Mouse (Mus musculus): ENCODE measurements around the gene Snrpd3. TPM values are rescaled to one million over a fixed set of nuclear protein-coding genes. Genes with fewer than 3 reads are reported as not detected.
"Not testable (repeated sequence)": the region's sequence is repeated elsewhere in the genome, so short reads cannot be mapped to it uniquely, and the experiment has no call there.

Snrpd3 gene
- polyA plus RNA-seq, 1 experiment: 506 TPM

DNA sequence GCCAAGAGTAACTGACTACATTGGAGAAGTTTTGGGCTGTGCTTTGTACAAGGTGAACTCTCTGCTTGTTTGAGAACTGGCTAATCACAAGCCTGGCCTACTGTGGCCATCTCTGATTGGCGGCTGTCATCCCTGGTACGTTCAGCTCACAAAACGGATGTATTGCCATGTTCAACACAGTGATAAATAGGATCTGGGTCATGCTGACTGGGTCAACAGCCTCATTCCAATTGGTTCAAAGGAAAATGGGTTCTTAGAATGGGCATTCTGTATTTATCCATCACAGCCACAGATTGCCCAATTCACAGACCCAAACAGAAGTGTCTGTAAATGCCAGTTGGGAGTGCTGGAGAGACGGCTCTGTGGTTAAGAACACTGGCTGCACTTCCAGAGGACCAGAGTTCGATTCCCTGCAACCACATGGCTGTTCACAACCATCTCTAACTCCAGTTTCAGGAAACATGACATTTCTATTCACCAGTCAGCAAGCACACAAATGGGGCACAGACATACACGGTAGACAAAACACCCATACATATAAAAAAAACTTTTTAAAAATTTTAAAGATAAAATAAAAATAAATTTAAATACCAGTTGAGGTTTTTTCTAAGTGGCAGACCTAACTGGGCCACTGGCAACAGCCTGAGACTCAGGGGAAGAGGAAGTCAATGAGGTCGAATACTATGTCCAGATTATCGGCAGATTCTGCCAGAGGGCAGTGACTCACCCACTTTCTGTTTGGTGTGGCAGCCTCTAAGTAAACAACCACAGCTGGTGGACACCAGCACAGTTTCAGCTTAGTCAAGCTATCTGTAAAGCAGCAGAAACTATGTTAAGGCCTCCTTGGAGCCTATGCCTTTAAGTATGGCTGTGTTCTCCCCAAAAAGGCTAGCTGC, 12.9 kb upstream of the Snrpd3 start:
- TF ChIP-seq EP300 (IDR thresholded peaks at IDR 0.05; ENCODE audit: insufficient read depth, low read depth, low read length) (no peak), CTCF (IDR thresholded peaks at IDR 0.05; ENCODE audit: low read depth, low read length) (no peak), POLR2A (IDR thresholded peaks at IDR 0.05; ENCODE audit: insufficient read depth, low read length) (no peak)
- Histone ChIP-seq H3K9me3 (replicated peaks; ENCODE audit: control insufficient read depth, insufficient read depth, low read length, poor library complexity, severe bottlenecking) (no peaks in the 10 kb centered on the region), H3K4me3 (ENCODE audit: low read depth, low read length) (no peak overlapping the region), H3K27me3 (ENCODE audit: control insufficient read depth, insufficient read depth, low read length, poor library complexity, severe bottlenecking) (no peaks in the 10 kb centered on the region), H3K9ac (ENCODE audit: low read depth, poor library complexity, severe bottlenecking) (no peak overlapping the region), H3K4me1 (ENCODE audit: control insufficient read depth, insufficient read depth, low read length) (no peaks in the 10 kb centered on the region), H3K36me3 (ENCODE audit: control insufficient read depth, insufficient read depth, low read length, poor library complexity, severe bottlenecking) (no peaks in the 10 kb centered on the region), H3K27ac (ENCODE audit: insufficient read depth, low read length) (no peak overlapping the region)

- Histone ChIP-seq H3K4me1 (ENCODE audit: control insufficient read depth, insufficient read depth, low read length) (no peaks in the 10 kb centered on the region), H3K9me3 (replicated peaks; ENCODE audit: control insufficient read depth, insufficient read depth, low read length, poor library complexity, severe bottlenecking) (no peaks in the 10 kb centered on the region), H3K9ac (ENCODE audit: low read depth, poor library complexity, severe bottlenecking) (no peak overlapping the region), H3K4me3 (ENCODE audit: low read depth, low read length) (no peak overlapping the region), H3K36me3 (ENCODE audit: control insufficient read depth, insufficient read depth, low read length, poor library complexity, severe bottlenecking) (no peaks in the 10 kb centered on the region), H3K27me3 (ENCODE audit: control insufficient read depth, insufficient read depth, low read length, poor library complexity, severe bottlenecking) (no peaks in the 10 kb centered on the region), H3K27ac (ENCODE audit: insufficient read depth, low read length) (no peak overlapping the region)
- TF ChIP-seq POLR2A (IDR thresholded peaks at IDR 0.05; ENCODE audit: insufficient read depth, low read length) (no peak), EP300 (IDR thresholded peaks at IDR 0.05; ENCODE audit: insufficient read depth, low read depth, low read length) (no peak), CTCF (IDR thresholded peaks at IDR 0.05; ENCODE audit: low read depth, low read length) (no peak)
Observed at GRCm38 (mm10) chr10:75505130-75505495, 12.2 kb upstream of the Snrpd3 start.

- not testable (repeated sequence) for H3K9ac ChIP-seq (ENCODE audit: low read depth, poor library complexity, severe bottlenecking); H3K36me3 ChIP-seq (ENCODE audit: control insufficient read depth, insufficient read depth, low read length, poor library complexity, severe bottlenecking); H3K27ac ChIP-seq (ENCODE audit: insufficient read depth, low read length); H3K9me3 ChIP-seq (replicated peaks; ENCODE audit: control insufficient read depth, insufficient read depth, low read length, poor library complexity, severe bottlenecking); H3K4me1 ChIP-seq (ENCODE audit: control insufficient read depth, insufficient read depth, low read length); H3K4me3 ChIP-seq (ENCODE audit: low read depth, low read length); H3K27me3 ChIP-seq (ENCODE audit: control insufficient read depth, insufficient read depth, low read length, poor library complexity, severe bottlenecking)
Observed at GRCm38 (mm10) chr10:75505928-75506327, 11.4 kb upstream of the Snrpd3 start.

GRCm38 (mm10) chr10:75510446-75510845, 6.9 kb upstream of the Snrpd3 start:
- no peaks in the 10 kb centered on the region for H3K9me3 ChIP-seq (replicated peaks; ENCODE audit: control insufficient read depth, insufficient read depth, low read length, poor library complexity, severe bottlenecking)

GRCm38 (mm10) chr10:75511060-75511459, 6.3 kb upstream of the Snrpd3 start:
- no peak for TF ChIP-seq POLR2A (IDR thresholded peaks at IDR 0.05; ENCODE audit: insufficient read depth, low read length)
- TF ChIP-seq CTCF (IDR thresholded peaks at IDR 0.05; ENCODE audit: low read depth, low read length): no peak
- no peak for TF ChIP-seq EP300 (IDR thresholded peaks at IDR 0.05; ENCODE audit: insufficient read depth, low read depth, low read length)
- Histone ChIP-seq H3K4me3 (ENCODE audit: low read depth, low read length) (no peak overlapping the region), H3K4me1 (ENCODE audit: control insufficient read depth, insufficient read depth, low read length) (no peaks in the 10 kb centered on the region), H3K27ac (ENCODE audit: insufficient read depth, low read length) (no peak overlapping the region), H3K9me3 (replicated peaks; ENCODE audit: control insufficient read depth, insufficient read depth, low read length, poor library complexity, severe bottlenecking) (no peaks in the 10 kb centered on the region), H3K9ac (ENCODE audit: low read depth, poor library complexity, severe bottlenecking) (no peak overlapping the region), H3K27me3 (ENCODE audit: control insufficient read depth, insufficient read depth, low read length, poor library complexity, severe bottlenecking) (no peaks in the 10 kb centered on the region), H3K36me3 (ENCODE audit: control insufficient read depth, insufficient read depth, low read length, poor library complexity, severe bottlenecking) (no peaks in the 10 kb centered on the region)

More at GRCm38 (mm10) chr10:75510446-75510845, 6.9 kb upstream of the Snrpd3 start:
- H3K4me1 ChIP-seq (ENCODE audit: control insufficient read depth, insufficient read depth, low read length): no peaks in the 10 kb centered on the region
- no peak overlapping the region for H3K4me3 ChIP-seq (ENCODE audit: low read depth, low read length)
- H3K9ac ChIP-seq (ENCODE audit: low read depth, poor library complexity, severe bottlenecking): no peak overlapping the region
- H3K27me3 ChIP-seq (ENCODE audit: control insufficient read depth, insufficient read depth, low read length, poor library complexity, severe bottlenecking): no peaks in the 10 kb centered on the region
- no peaks in the 10 kb centered on the region for H3K36me3 ChIP-seq (ENCODE audit: control insufficient read depth, insufficient read depth, low read length, poor library complexity, severe bottlenecking)
- H3K27ac ChIP-seq (ENCODE audit: insufficient read depth, low read length): no peak overlapping the region
- TF ChIP-seq CTCF (IDR thresholded peaks at IDR 0.05; ENCODE audit: low read depth, low read length): no peak
- no peak for TF ChIP-seq EP300 (IDR thresholded peaks at IDR 0.05; ENCODE audit: insufficient read depth, low read depth, low read length)
- no peak for TF ChIP-seq POLR2A (IDR thresholded peaks at IDR 0.05; ENCODE audit: insufficient read depth, low read length)

GRCm38 (mm10) chr10:75511897-75512296, 5.5 kb upstream of the Snrpd3 start:
- Histone ChIP-seq H3K9ac (ENCODE audit: low read depth, poor library complexity, severe bottlenecking) (no peak overlapping the region), H3K4me3 (ENCODE audit: low read depth, low read length) (no peak overlapping the region), H3K36me3 (ENCODE audit: control insufficient read depth, insufficient read depth, low read length, poor library complexity, severe bottlenecking) (no peaks in the 10 kb centered on the region)

More at GRCm38 (mm10) chr10:75511897-75512296, 5.5 kb upstream of the Snrpd3 start:
- no peaks in the 10 kb centered on the region for H3K27me3 ChIP-seq (ENCODE audit: control insufficient read depth, insufficient read depth, low read length, poor library complexity, severe bottlenecking)
- H3K27ac ChIP-seq (ENCODE audit: insufficient read depth, low read length): no peak overlapping the region
- no peak for TF ChIP-seq EP300 (IDR thresholded peaks at IDR 0.05; ENCODE audit: insufficient read depth, low read depth, low read length)
- TF ChIP-seq POLR2A (IDR thresholded peaks at IDR 0.05; ENCODE audit: insufficient read depth, low read length): no peak
- no peak for TF ChIP-seq CTCF (IDR thresholded peaks at IDR 0.05; ENCODE audit: low read depth, low read length)
- H3K9me3 ChIP-seq (replicated peaks; ENCODE audit: control insufficient read depth, insufficient read depth, low read length, poor library complexity, severe bottlenecking): no peaks in the 10 kb centered on the region
- H3K4me1 ChIP-seq (ENCODE audit: control insufficient read depth, insufficient read depth, low read length): no peaks in the 10 kb centered on the region
